11 mouse cellular contexts compared by ENCODE assay signal in the genomic region with DNA sequence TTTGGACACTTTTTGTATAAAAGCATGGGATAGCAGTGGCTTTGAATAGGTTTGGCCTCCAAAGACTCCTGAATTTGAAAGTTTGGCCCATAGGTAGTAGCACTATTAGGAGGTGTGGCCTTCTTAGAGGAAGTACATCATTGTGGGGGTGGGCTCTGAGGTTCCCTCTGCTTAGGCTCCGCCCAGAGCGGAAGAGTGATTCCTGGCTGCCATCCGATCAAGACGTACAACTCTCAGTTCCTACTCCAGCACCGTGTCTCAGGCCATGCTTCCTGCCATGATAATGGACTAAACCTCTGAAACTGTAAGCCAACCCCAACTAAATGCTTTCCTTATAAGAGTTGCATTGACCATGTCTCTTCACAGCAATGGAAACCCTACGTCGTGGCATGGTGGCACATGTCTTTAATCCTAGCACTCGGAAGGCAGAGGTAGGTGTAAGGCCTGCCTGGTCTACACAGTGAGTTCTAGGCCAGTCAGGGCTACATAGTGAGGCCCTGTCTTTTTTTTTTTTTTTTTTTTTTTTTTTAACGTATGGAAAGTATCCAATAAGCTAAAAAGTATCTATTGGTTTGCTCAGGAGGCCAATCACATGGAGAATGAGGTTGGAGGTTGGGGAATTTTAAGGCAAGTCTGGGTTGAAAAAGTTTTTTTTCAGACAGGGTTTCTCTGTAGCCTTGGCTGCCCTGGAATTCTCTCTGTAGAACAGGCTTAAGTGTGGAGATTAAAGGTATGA. TPM values are rescaled to one million over a fixed set of nuclear protein-coding genes. Genes with fewer than 3 reads are reported as not detected.
DNase-seq lines count a peak whose midpoint lies in the region; ATAC-seq and TF ChIP-seq lines count a peak whose summit lies in the region.
"Had no signal": no experiment of that assay in that cellular context is flagged by ENCODE, and none has a peak within 500 bp of the region (broad histone marks: within the 10 kb centered on the region; RNA-seq: fewer than 3 reads in every experiment).

No protein-coding gene starts in this region.

- no peak overlapping the region for H3K4me2 ChIP-seq in midbrain, embryonic 11.5 days
- 0 out of 2 replicates have a peak overlapping the region, but pooled peaks have one; percentile 11 for H3K4me2 ChIP-seq in embryonic facial prominence, embryonic 12.5 days (replicated peaks)

- DNase-seq in cerebellum, adult 9-11 months: peak; percentile 12
- peak; percentile 21 for DNase-seq in midbrain, embryonic 10.5 days (ENCODE audit: low spot score)
- no peak for DNase-seq in midbrain, embryonic 11.5 days (ENCODE audit: low spot score, missing footprints)
- DNase-seq in yolk sac, embryonic 10.5 days (ENCODE audit: low spot score): peak; percentile 33
- no peak for DNase-seq in layer of hippocampus, adult 2 months (ENCODE audit: low spot score in 2 of 2)
- DNase-seq in frontal cortex, postnatal 25 days (ENCODE audit: low spot score in 2 of 2): no peak
- DNase-seq: cerebellum, postnatal 14 days; kidney, postnatal 36 days had no signal

- TF ChIP-seq CTCF in layer of hippocampus, adult 2 months (conservative IDR thresholded peaks at IDR 0.05): no peak

- no peaks in the 10 kb centered on the region for H3K27me3 ChIP-seq in midbrain, embryonic 10.5 days (ENCODE audit: low read depth, poor library complexity, severe bottlenecking)
- H3K27me3 ChIP-seq in midbrain, embryonic 11.5 days (ENCODE audit: control insufficient read depth, insufficient read depth, low read length): no peaks in the 10 kb centered on the region
- H3K27me3 ChIP-seq in embryonic facial prominence, embryonic 12.5 days: no peaks in the 10 kb centered on the region
- H3K27me3 ChIP-seq: Patski had no signal

- peak overlapping the region; percentile 40 for H3K4me3 ChIP-seq in midbrain, embryonic 10.5 days
- no peak overlapping the region for H3K4me3 ChIP-seq in midbrain, embryonic 11.5 days (ENCODE audit: low read depth, low read length)
- no peak overlapping the region for H3K4me3 ChIP-seq in embryonic facial prominence, embryonic 12.5 days
- no peak overlapping the region for H3K4me3 ChIP-seq in layer of hippocampus, adult 2 months

- H3K9me3 ChIP-seq in midbrain, embryonic 10.5 days (replicated peaks): no peaks in the 10 kb centered on the region
- H3K9me3 ChIP-seq in midbrain, embryonic 11.5 days (ENCODE audit: control insufficient read depth, low read length): no peaks in the 10 kb centered on the region
- no peaks in the 10 kb centered on the region for H3K9me3 ChIP-seq in embryonic facial prominence, embryonic 12.5 days

- 35% methylated on average over 9 of the region's 9 CpGs for WGBS in midbrain, embryonic 10.5 days
- 35% methylated on average over 9 of the region's 9 CpGs for WGBS in midbrain, embryonic 11.5 days
- WGBS in embryonic facial prominence, embryonic 12.5 days: 34% methylated on average over 9 of the region's 9 CpGs

- peaks cover 17% of the 10 kb centered on the region for H3K4me1 ChIP-seq in midbrain, embryonic 10.5 days
- H3K4me1 ChIP-seq in midbrain, embryonic 11.5 days (ENCODE audit: control insufficient read depth, insufficient read depth, low read length): peaks cover 10% of the 10 kb centered on the region
- H3K4me1 ChIP-seq in embryonic facial prominence, embryonic 12.5 days: peaks cover 6% of the 10 kb centered on the region

- H3K9ac ChIP-seq in midbrain, embryonic 11.5 days (ENCODE audit: low read length): no peak overlapping the region
- no peak overlapping the region for H3K9ac ChIP-seq in embryonic facial prominence, embryonic 12.5 days

- H3K36me3 ChIP-seq in midbrain, embryonic 10.5 days: no peaks in the 10 kb centered on the region
- H3K36me3 ChIP-seq in midbrain, embryonic 11.5 days (ENCODE audit: control insufficient read depth, insufficient read depth, low read length): no peaks in the 10 kb centered on the region
- no peaks in the 10 kb centered on the region for H3K36me3 ChIP-seq in embryonic facial prominence, embryonic 12.5 days

- no peak overlapping the region for H3K27ac ChIP-seq in midbrain, embryonic 10.5 days (replicated peaks)
- H3K27ac ChIP-seq in midbrain, embryonic 11.5 days (ENCODE audit: low read depth, low read length): no peak overlapping the region
- no peak overlapping the region for H3K27ac ChIP-seq in embryonic facial prominence, embryonic 12.5 days
- H3K27ac ChIP-seq in layer of hippocampus, adult 2 months: no peak overlapping the region

- no peak for ATAC-seq in cerebellum, adult (ENCODE audit: insufficient number of reproducible peaks, low FRiP score, low TSS enrichment)
- no peak for ATAC-seq in midbrain, embryonic 11.5 days (ENCODE audit: low FRiP score)
- no peak for ATAC-seq in embryonic facial prominence, embryonic 12.5 days (ENCODE audit: insufficient number of reproducible peaks, insufficient read depth, low FRiP score, low TSS enrichment)
- ATAC-seq: Patski had no signal

RNA-seq across cellular contexts. Expression of a gene that starts 3.2 kb away (rescaled TPM):
- polyA plus RNA-seq in midbrain, embryonic 10.5 days (2016; fragmentation: Nextera tagmentation; extraction: Ambion mirVana): 31.5 and 34.0 TPM in 2 replicates
- 49.1 and 54.5 TPM in 2 replicates for polyA plus RNA-seq in midbrain, embryonic 11.5 days (2014; fragmentation: Nextera tagmentation; extraction: Ambion mirVana)
- 46.3 and 47.1 TPM in 2 replicates for polyA plus RNA-seq in embryonic facial prominence, embryonic 12.5 days (2016; fragmentation: Nextera tagmentation; extraction: Ambion mirVana)
- 10 to 100 TPM; 50.9 to 64.9 TPM for total RNA-seq in layer of hippocampus, adult 2 months (2021)

RNA-seq across cellular contexts. Expression of a gene that starts 52.4 kb away (rescaled TPM):
- polyA plus RNA-seq in midbrain, embryonic 10.5 days (2016; fragmentation: Nextera tagmentation; extraction: Ambion mirVana): 1.1 and 1.3 TPM in 2 replicates
- polyA plus RNA-seq in midbrain, embryonic 11.5 days (2014; fragmentation: Nextera tagmentation; extraction: Ambion mirVana): 0.54 and 1.3 TPM in 2 replicates
- 1.4 and 1.5 TPM in 2 replicates for polyA plus RNA-seq in embryonic facial prominence, embryonic 12.5 days (2016; fragmentation: Nextera tagmentation; extraction: Ambion mirVana)
- 1 to 10 TPM; 3.5 to 3.7 TPM for total RNA-seq in layer of hippocampus, adult 2 months (2021)

RNA-seq across cellular contexts. Expression of a gene that starts 52.7 kb away (rescaled TPM):
- polyA plus RNA-seq in midbrain, embryonic 10.5 days (2016; fragmentation: Nextera tagmentation; extraction: Ambion mirVana): 9.1 and 10.8 TPM in 2 replicates
- polyA plus RNA-seq in midbrain, embryonic 11.5 days (2014; fragmentation: Nextera tagmentation; extraction: Ambion mirVana): 8.5 and 8.6 TPM in 2 replicates
- 10.3 and 10.9 TPM in 2 replicates for polyA plus RNA-seq in embryonic facial prominence, embryonic 12.5 days (2016; fragmentation: Nextera tagmentation; extraction: Ambion mirVana)
- 10 to 100 TPM; 22.0 to 25.4 TPM for total RNA-seq in layer of hippocampus, adult 2 months (2021)

Comparison
In these comparisons a context has a peak if more than half of its experiments do, and no peak if none do; other contexts are left out.
1. DNase-seq: peak in cerebellum, adult 9-11 months (single experiment), midbrain, embryonic 10.5 days (single experiment) and yolk sac, embryonic 10.5 days (single experiment); none in midbrain, embryonic 11.5 days (single experiment), layer of hippocampus, adult 2 months (0 of 2) and frontal cortex, postnatal 25 days (0 of 2).